Mouse (Mus musculus) heart, postnatal 0 days (tissue): ENCODE results near the gene Tbrg4.

Source experiments
- CTCF ChIP-seq: IDR thresholded peaks from 2 replicates; pipeline ENCODE4 v1.5.1; 2016; ENCODE audit warnings: antibody characterized with exemption, control low read depth, low read depth
- EP300 ChIP-seq: IDR thresholded peaks from 2 replicates; pipeline ENCODE4 v1.6.1; 2016; ENCODE audit warnings: antibody characterized with exemption, low read depth

GRCm38 (mm10) chr11:6576151-6576550 is 49.7 kb downstream of the Tbrg4 start:
- no peak for TF ChIP-seq EP300
- no peak for TF ChIP-seq CTCF
